Mouse (Mus musculus): ENCODE measurements at regions not wholly inside any gene's neighbourhood (a gene's known extent, or its start where the extent isn't known, plus 50 kb on each side); places are given as distances from the start of the nearest gene placed in this dataset.

DNA sequence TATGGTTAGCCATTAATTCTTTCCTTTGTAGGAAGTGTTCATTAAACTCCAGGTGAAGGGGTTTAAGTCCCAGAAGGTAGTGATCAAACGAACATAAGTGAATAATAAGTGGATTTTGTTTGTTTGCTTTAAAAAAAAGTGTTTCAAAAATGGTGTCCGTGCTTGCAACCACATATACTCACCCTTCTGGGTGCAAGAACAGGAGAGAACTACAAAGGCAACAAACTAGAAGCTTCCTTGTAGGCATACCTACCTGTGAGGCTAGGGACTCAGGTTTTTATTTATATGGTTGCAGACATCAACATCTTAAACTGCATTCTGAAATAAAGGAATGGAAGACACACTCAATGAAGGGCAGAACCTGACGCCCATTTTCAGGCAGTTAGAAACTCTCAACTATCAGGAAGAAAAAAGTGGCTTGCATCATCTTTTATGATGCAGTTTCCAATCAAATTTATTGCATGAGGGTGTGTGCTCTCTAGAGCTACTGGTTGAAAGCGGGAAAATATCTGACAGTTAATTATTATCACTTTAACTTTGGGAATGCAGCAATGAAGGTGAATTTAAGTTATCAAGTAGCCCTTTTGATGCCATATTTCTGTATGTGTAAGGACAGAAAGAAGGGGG lies 117.1 kb downstream of the Csl start:
- H3K4me3 ChIP-seq = no peak overlapping the region
- no peaks in the 10 kb centered on the region for H3K27me3 ChIP-seq
- H3K27ac ChIP-seq (replicated peaks) = no peak overlapping the region
- ATAC-seq (ENCODE audit: low FRiP score, low read depth) = no peak
- H3K36me3 ChIP-seq = no peaks in the 10 kb centered on the region
- H3K4me1 ChIP-seq (replicated peaks) = no peaks in the 10 kb centered on the region
- no peaks in the 10 kb centered on the region for H3K9me3 ChIP-seq
- 69% methylated on average over 4 of the region's 4 CpGs for WGBS
- 0 out of 2 replicates have a peak overlapping the region, but pooled peaks have one; percentile 13 for H3K4me2 ChIP-seq
- no peak overlapping the region for H3K9ac ChIP-seq

- WGBS = 54% methylated on average over 2 of the region's 2 CpGs
- no peak for ATAC-seq (ENCODE audit: low FRiP score, low read depth)
- H3K4me2 ChIP-seq = no peak overlapping the region
- H3K27ac ChIP-seq (replicated peaks) = no peak overlapping the region
- no peaks in the 10 kb centered on the region for H3K27me3 ChIP-seq
- no peaks in the 10 kb centered on the region for H3K36me3 ChIP-seq
- no peak overlapping the region for H3K4me3 ChIP-seq
- H3K9me3 ChIP-seq = no peaks in the 10 kb centered on the region
- no peaks in the 10 kb centered on the region for H3K4me1 ChIP-seq (replicated peaks)
- H3K9ac ChIP-seq = no peak overlapping the region
These were observed 114.5 kb downstream of the Csl start for GRCm38 (mm10) chr10:99644981-99645380.

DNA sequence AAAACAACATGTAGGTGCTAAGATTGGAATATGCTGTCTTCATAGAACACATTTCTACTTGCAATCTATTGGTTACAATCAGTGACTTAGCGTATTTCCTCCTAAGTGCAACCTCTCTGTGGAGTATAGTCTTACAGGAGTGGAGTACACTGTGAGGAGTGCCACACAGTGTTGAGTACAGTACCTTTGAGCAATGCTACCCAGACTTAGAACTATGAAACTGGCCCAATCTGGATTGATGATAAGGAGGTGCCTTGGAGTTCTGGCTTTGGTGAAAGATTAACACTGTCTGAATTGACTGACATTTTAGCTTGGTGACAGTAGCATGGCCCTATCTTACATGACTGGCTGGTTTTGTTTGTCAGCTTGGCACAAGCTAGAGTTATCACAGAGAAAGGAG lies 107.4 kb downstream of the Csl start:
- Histone ChIP-seq H3K27ac (replicated peaks) (no peak overlapping the region), H3K27me3 (no peaks in the 10 kb centered on the region), H3K9me3 (no peaks in the 10 kb centered on the region), H3K4me3 (no peak overlapping the region), H3K4me1 (replicated peaks) (no peaks in the 10 kb centered on the region), H3K4me2 (no peak overlapping the region), H3K36me3 (no peaks in the 10 kb centered on the region), H3K9ac (no peak overlapping the region)
- no peak for ATAC-seq (ENCODE audit: low FRiP score, low read depth)
- WGBS = 92% methylated on average over 1 of the region's 1 CpGs

DNA sequence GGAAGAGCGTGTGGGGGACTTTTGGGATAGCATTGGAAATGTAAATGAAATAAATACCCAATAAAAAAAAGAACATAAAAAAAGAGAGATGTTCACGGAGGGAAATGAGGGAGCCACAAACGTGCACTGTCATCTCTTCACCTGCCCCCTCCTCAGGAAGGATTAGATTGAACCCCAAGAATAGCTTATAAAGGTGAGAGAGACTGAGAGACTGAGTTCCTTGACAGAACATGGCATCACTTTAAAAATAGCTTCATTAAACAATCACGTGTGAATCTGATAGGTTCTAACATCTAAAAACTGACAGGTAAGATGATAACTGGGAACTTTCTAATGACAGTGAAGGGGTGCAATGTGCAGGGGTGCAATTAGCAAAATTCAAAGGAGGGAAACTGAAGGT lies 105.2 kb downstream of the Csl start:
- no peaks in the 10 kb centered on the region for H3K9me3 ChIP-seq
- no peaks in the 10 kb centered on the region for H3K36me3 ChIP-seq
- no peak overlapping the region for H3K4me3 ChIP-seq
- no peaks in the 10 kb centered on the region for H3K4me1 ChIP-seq (replicated peaks)
- H3K9ac ChIP-seq = no peak overlapping the region
- no peak overlapping the region for H3K27ac ChIP-seq (replicated peaks)
- H3K27me3 ChIP-seq = no peaks in the 10 kb centered on the region
- ATAC-seq (ENCODE audit: low FRiP score, low read depth) = no peak
- WGBS = 92% methylated on average over 4 of the region's 4 CpGs
- H3K4me2 ChIP-seq = no peak overlapping the region

- no peak for ATAC-seq (ENCODE audit: low FRiP score, low read depth)
- 85% methylated on average over 3 of the region's 3 CpGs for WGBS
- Histone ChIP-seq H3K4me2 (no peak overlapping the region), H3K27me3 (no peaks in the 10 kb centered on the region), H3K27ac (replicated peaks) (no peak overlapping the region), H3K4me3 (no peak overlapping the region), H3K9ac (no peak overlapping the region), H3K9me3 (no peaks in the 10 kb centered on the region), H3K36me3 (no peaks in the 10 kb centered on the region), H3K4me1 (replicated peaks) (no peaks in the 10 kb centered on the region)
These were observed 82.8 kb downstream of the Csl start for GRCm38 (mm10) chr10:99676557-99677098.

GRCm38 (mm10) chr10:99678096-99678495 lies 81.4 kb downstream of the Csl start:
- Histone ChIP-seq H3K36me3 (no peaks in the 10 kb centered on the region), H3K27ac (replicated peaks) (peak overlapping the region; percentile 12; the same call in 1 of the 2 replicates), H3K4me2 (0 out of 2 replicates have a peak overlapping the region, but pooled peaks have one; percentile 11), H3K4me1 (replicated peaks) (peaks cover 3% of the 10 kb centered on the region; the same call in 1 of the 2 replicates), H3K9ac (no peak overlapping the region), H3K27me3 (no peaks in the 10 kb centered on the region), H3K9me3 (no peaks in the 10 kb centered on the region), H3K4me3 (no peak overlapping the region)
- WGBS = 66% methylated on average over 9 of the region's 9 CpGs
- no peak for ATAC-seq (ENCODE audit: low FRiP score, low read depth)

GRCm38 (mm10) chr10:99679813-99680212 lies 79.6 kb downstream of the Csl start:
- H3K9me3 ChIP-seq = no peaks in the 10 kb centered on the region
- H3K36me3 ChIP-seq = no peaks in the 10 kb centered on the region
- peaks cover 3% of the 10 kb centered on the region; the same call in 1 of the 2 replicates for H3K4me1 ChIP-seq (replicated peaks)
- H3K4me3 ChIP-seq = no peak overlapping the region
- H3K27ac ChIP-seq (replicated peaks) = no peak overlapping the region
- H3K9ac ChIP-seq = no peak overlapping the region
- WGBS = 92% methylated on average over 6 of the region's 6 CpGs
- no peak for ATAC-seq (ENCODE audit: low FRiP score, low read depth)
- no peaks in the 10 kb centered on the region for H3K27me3 ChIP-seq
- no peak overlapping the region for H3K4me2 ChIP-seq

DNA sequence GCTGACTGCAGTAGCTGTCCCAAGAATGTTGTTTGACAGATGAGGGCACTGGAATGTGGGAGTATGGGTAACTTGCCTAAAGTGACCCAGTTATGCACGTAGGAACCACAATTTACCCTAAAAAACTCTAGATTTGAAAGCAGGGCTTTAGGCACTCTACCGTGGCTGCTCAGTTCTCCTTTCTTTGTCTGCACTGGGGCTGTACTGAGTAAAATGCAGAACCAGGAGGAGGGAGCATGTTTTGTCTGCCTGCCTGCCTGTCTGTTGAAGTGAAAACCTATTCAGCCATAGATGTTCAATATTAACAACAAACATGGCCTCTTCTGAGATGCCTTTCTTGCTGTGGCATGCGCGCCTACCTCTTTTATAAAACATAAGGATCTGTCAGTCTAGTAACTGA lies 77.5 kb downstream of the Csl start:
- Histone ChIP-seq H3K27ac (replicated peaks) (no peak overlapping the region), H3K4me2 (no peak overlapping the region), H3K9ac (no peak overlapping the region), H3K4me3 (no peak overlapping the region), H3K27me3 (no peaks in the 10 kb centered on the region), H3K9me3 (no peaks in the 10 kb centered on the region), H3K36me3 (no peaks in the 10 kb centered on the region), H3K4me1 (replicated peaks) (peaks cover 3% of the 10 kb centered on the region; the same call in 1 of the 2 replicates)
- WGBS = 44% methylated on average over 4 of the region's 4 CpGs
- no peak; the same call in 1 of the 2 replicates for ATAC-seq (ENCODE audit: low FRiP score, low read depth)

GRCm38 (mm10) chr10:99682350-99682749 lies 77.1 kb downstream of the Csl start:
- 59% methylated on average over 9 of the region's 9 CpGs for WGBS
- Histone ChIP-seq H3K27ac (replicated peaks) (no peak overlapping the region), H3K4me1 (replicated peaks) (peaks cover 3% of the 10 kb centered on the region; the same call in 1 of the 2 replicates), H3K27me3 (no peaks in the 10 kb centered on the region), H3K4me2 (no peak overlapping the region), H3K4me3 (no peak overlapping the region), H3K9ac (no peak overlapping the region), H3K9me3 (no peaks in the 10 kb centered on the region), H3K36me3 (no peaks in the 10 kb centered on the region)
- no peak; the same call in 1 of the 2 replicates for ATAC-seq (ENCODE audit: low FRiP score, low read depth)

- Histone ChIP-seq H3K27ac (replicated peaks) (no peak overlapping the region), H3K36me3 (no peaks in the 10 kb centered on the region), H3K4me3 (no peak overlapping the region), H3K9me3 (no peaks in the 10 kb centered on the region), H3K4me1 (replicated peaks) (peaks cover 3% of the 10 kb centered on the region; the same call in 1 of the 2 replicates), H3K9ac (no peak overlapping the region), H3K27me3 (no peaks in the 10 kb centered on the region), H3K4me2 (no peak overlapping the region)
- ATAC-seq (ENCODE audit: low FRiP score, low read depth) = no peak
- WGBS = 6% methylated on average over 3 of the region's 3 CpGs
These were observed 76.1 kb downstream of the Csl start for GRCm38 (mm10) chr10:99683310-99683709.

GRCm38 (mm10) chr10:99685911-99686310 lies 73.5 kb downstream of the Csl start:
- Histone ChIP-seq H3K36me3 (no peaks in the 10 kb centered on the region), H3K27me3 (no peaks in the 10 kb centered on the region), H3K27ac (replicated peaks) (no peak overlapping the region), H3K4me1 (replicated peaks) (peaks cover 3% of the 10 kb centered on the region; the same call in 1 of the 2 replicates), H3K9me3 (no peaks in the 10 kb centered on the region), H3K4me2 (no peak overlapping the region), H3K4me3 (no peak overlapping the region), H3K9ac (no peak overlapping the region)
- WGBS = 39% methylated on average over 5 of the region's 5 CpGs
- ATAC-seq (ENCODE audit: low FRiP score, low read depth) = no peak

DNA sequence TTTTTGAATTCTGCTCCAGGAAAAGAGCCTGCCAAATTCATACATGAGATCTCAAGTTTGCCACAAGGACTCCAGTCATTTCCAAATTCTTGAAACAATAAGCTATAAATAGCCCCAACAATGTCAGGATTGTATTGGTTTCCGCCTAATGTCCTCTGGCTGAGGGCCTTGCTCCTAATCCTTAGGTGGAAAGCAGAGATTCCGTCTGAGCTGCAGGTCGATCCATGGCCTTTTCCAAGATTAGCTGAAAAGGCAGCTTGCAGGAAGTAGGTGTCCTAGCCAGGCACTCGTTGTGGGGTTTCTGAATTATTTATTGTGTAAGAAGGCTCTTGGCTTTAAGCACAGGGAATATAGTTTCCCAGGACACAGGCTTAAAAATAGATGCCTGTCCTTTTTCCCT lies 72.4 kb downstream of the Csl start:
- H3K4me2 ChIP-seq = no peak overlapping the region
- 76% methylated on average over 4 of the region's 4 CpGs for WGBS

More for the DNA sequence above, 72.4 kb downstream of the Csl start:
- H3K27me3 ChIP-seq = no peaks in the 10 kb centered on the region
- peaks cover under 1% of the 10 kb centered on the region; the same call in 1 of the 2 replicates for H3K4me1 ChIP-seq (replicated peaks)
- no peak overlapping the region for H3K27ac ChIP-seq (replicated peaks)
- no peaks in the 10 kb centered on the region for H3K9me3 ChIP-seq
- no peak overlapping the region for H3K4me3 ChIP-seq
- no peak overlapping the region for H3K9ac ChIP-seq
- no peak for ATAC-seq (ENCODE audit: low FRiP score, low read depth)
- H3K36me3 ChIP-seq = no peaks in the 10 kb centered on the region

Data from hindbrain, embryonic 15.5 days (tissue).